Mouse (Mus musculus): ENCODE measurements at regions not wholly inside any gene's neighbourhood (a gene's known extent, or its start where the extent isn't known, plus 50 kb on each side); places are given as distances from the start of the nearest gene placed in this dataset.

DNA sequence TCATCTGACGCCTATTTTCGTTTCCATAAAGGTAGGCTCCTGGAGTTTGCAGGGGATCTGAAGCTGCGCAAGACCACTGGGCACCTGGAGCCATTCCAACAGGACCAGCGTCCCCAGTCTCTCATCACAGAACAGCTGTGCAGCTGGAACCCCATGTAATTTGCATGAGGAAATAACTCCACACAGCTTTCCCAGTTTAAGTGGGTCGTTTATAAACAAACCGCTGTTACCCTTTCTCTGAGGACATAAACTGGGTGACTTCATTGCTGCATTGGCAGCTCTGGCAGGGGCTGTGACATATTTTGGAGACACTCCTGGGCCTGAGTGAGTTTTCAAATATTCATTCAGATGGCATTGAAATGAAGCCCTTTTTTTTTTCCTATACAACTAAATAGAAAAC is 145.2 kb downstream of the Tmem18 start:
- no peak for TF ChIP-seq POLR2A (IDR thresholded peaks at IDR 0.05; ENCODE audit: borderline replicate concordance, low read depth, low read length)
- no peak for TF ChIP-seq CTCF (IDR thresholded peaks at IDR 0.05; ENCODE audit: low read depth, low read length)

All from bone marrow macrophage, adult 2 months (primary cell).